Mouse (Mus musculus) liver, adult 2 months (tissue): ENCODE measurements at regions not wholly inside any gene's neighbourhood (a gene's known extent, or its start where the extent isn't known, plus 50 kb on each side); places are given as distances from the start of the nearest gene placed in this dataset.

Experiments used
- CTCF ChIP-seq: fragments of 200-500 bp; IDR thresholded peaks from 2 replicates; pipeline ENCODE4 v1.5.1; 2011; ENCODE audit warnings: low read depth, low read length, control low read depth
- POLR2A ChIP-seq: fragments of 200-500 bp; IDR thresholded peaks from 2 replicates; pipeline ENCODE4 v1.6.1; 2011; ENCODE audit warnings: low read length, control low read depth; ENCODE audit not compliant: insufficient read depth; ENCODE audit errors: extremely low read depth

DNA sequence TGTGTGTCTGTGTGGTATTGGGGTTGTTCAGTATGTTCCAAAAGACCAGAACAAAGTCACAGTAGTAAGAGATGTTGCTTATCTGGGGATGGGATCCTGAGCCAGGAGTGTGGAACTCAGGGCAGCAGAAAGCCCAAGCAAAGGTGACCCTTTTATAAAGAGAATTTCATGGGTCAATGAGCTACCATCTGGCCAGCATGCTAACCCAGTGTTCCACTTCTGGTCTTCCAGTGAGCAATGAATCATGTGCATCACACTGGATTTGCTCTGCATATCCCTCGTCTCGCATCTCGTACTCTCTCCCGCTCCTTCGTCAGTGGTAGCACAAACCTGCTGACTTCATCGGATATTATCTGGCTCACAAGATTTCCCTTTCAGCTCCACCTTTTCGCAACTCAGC is 791.9 kb downstream of the Poteg start:
- TF ChIP-seq CTCF (no peak), POLR2A (no peak)
